Mouse (Mus musculus): ENCODE results near the gene Ss18l1.
A peak's percentile ranks its signal among the peaks of the same experiment; 100 is the strongest.

The Ss18l1 gene

GRCm38 (mm10) chr2:180034753-180035152, 7.6 kb upstream of the Ss18l1 start:
- no peak for DNase-seq (ENCODE audit: low read depth in 1 of 2, low spot score in 2 of 2)

GRCm38 (mm10) chr2:180040406-180040805, 1.9 kb upstream of the Ss18l1 start:
- peak in 1 of 2 experiments; percentile 47 for DNase-seq (ENCODE audit: low read depth in 1 of 2, low spot score in 2 of 2)

GRCm38 (mm10) chr2:180041577-180042255, 593 bp upstream of the Ss18l1 start:
- no peak for DNase-seq (ENCODE audit: low read depth in 1 of 2, low spot score in 2 of 2)

GRCm38 (mm10) chr2:180042858-180043515, 678 bp downstream of the Ss18l1 start:
- DNase-seq (ENCODE audit: low read depth in 1 of 2, low spot score in 2 of 2): no peak

- DNase-seq (ENCODE audit: low read depth in 1 of 2, low spot score in 2 of 2): no peak
Measured at GRCm38 (mm10) chr2:180045283-180045682, 3.0 kb downstream of the Ss18l1 start.

GRCm38 (mm10) chr2:180047580-180047979, 5.3 kb downstream of the Ss18l1 start:
- DNase-seq (ENCODE audit: low read depth in 1 of 2, low spot score in 2 of 2): no peak

- DNase-seq (ENCODE audit: low read depth in 1 of 2, low spot score in 2 of 2): no peak
Measured at GRCm38 (mm10) chr2:180047980-180048635, 5.8 kb downstream of the Ss18l1 start.

GRCm38 (mm10) chr2:180050986-180051385, 8.7 kb downstream of the Ss18l1 start:
- peak in 1 of 2 experiments; percentile 64 for DNase-seq (ENCODE audit: low read depth in 1 of 2, low spot score in 2 of 2)

- DNase-seq (ENCODE audit: low read depth in 1 of 2, low spot score in 2 of 2): no peak
Measured at GRCm38 (mm10) chr2:180051986-180052733, 9.9 kb downstream of the Ss18l1 start.

- DNase-seq (ENCODE audit: low read depth in 1 of 2, low spot score in 2 of 2): no peak
Measured at GRCm38 (mm10) chr2:180053001-180053400, 10.7 kb downstream of the Ss18l1 start.

- DNase-seq (ENCODE audit: low read depth in 1 of 2, low spot score in 2 of 2): no peak
Measured at GRCm38 (mm10) chr2:180063338-180064131, 21.2 kb downstream of the Ss18l1 start.

GRCm38 (mm10) chr2:180069770-180070480, 27.6 kb downstream of the Ss18l1 start:
- DNase-seq (ENCODE audit: low read depth in 1 of 2, low spot score in 2 of 2): no peak

GRCm38 (mm10) chr2:180070481-180071453, 28.5 kb downstream of the Ss18l1 start, which contains the start of gene Mtg2:
Gene Mtg2 (plus strand): TSS chr2:180070588.
- DNase-seq (ENCODE audit: low read depth in 1 of 2, low spot score in 2 of 2): peak; percentile 73 to 88

GRCm38 (mm10) chr2:180071671-180072070, 29.4 kb downstream of the Ss18l1 start:
- DNase-seq (ENCODE audit: low read depth in 1 of 2, low spot score in 2 of 2): no peak

- DNase-seq (ENCODE audit: low read depth in 1 of 2, low spot score in 2 of 2): no peak
Measured at GRCm38 (mm10) chr2:180072886-180073285, 30.6 kb downstream of the Ss18l1 start.

- DNase-seq (ENCODE audit: low read depth in 1 of 2, low spot score in 2 of 2): no peak
Measured at GRCm38 (mm10) chr2:180077622-180078021, 35.3 kb downstream of the Ss18l1 start.

GRCm38 (mm10) chr2:180080680-180081079, 38.4 kb downstream of the Ss18l1 start:
- DNase-seq (ENCODE audit: low read depth in 1 of 2, low spot score in 2 of 2): no peak

GRCm38 (mm10) chr2:180083063-180083462, 40.8 kb downstream of the Ss18l1 start:
- no peak for DNase-seq (ENCODE audit: low read depth in 1 of 2, low spot score in 2 of 2)

GRCm38 (mm10) chr2:180084565-180084964, 42.3 kb downstream of the Ss18l1 start:
- no peak for DNase-seq (ENCODE audit: low read depth in 1 of 2, low spot score in 2 of 2)
